Mouse (Mus musculus) neural tube, embryonic 13.5 days (tissue): ENCODE measurements around the gene Nrxn1. TPM values are rescaled to one million over a fixed set of nuclear protein-coding genes. Genes with fewer than 3 reads are reported as not detected.

Experiments used
- ATAC-seq: fragments of 200-750 bp; cut with Nextera tagmentation; 2 replicates; pipeline ENCODE4 v1.8.0; 2017; ENCODE audit warnings: low read depth, mild to moderate bottlenecking, moderate TSS enrichment, moderate library complexity
- H3K27ac ChIP-seq: fragments of 300-500 bp; sonication (generic); replicated peaks from 2 replicates; pipeline ENCODE4 v1.5.1; 2015; ENCODE audit warnings: moderate library complexity, mild to moderate bottlenecking, inconsistent platforms
- H3K27me3 ChIP-seq: fragments of 300-500 bp; sonication (generic); 2 replicates; pipeline ENCODE4 v1.6.1; 2015; ENCODE audit warnings: mild to moderate bottlenecking, inconsistent platforms
- H3K36me3 ChIP-seq: fragments of 300-500 bp; sonication (generic); 2 replicates; pipeline ENCODE4 v1.6.1; 2015; ENCODE audit warnings: mild to moderate bottlenecking, inconsistent platforms
- H3K4me1 ChIP-seq: fragments of 300-500 bp; sonication (generic); replicated peaks from 2 replicates; pipeline ENCODE4 v1.6.1; 2015; ENCODE audit warnings: inconsistent platforms
- H3K4me2 ChIP-seq: fragments of 300-500 bp; sonication (generic); 2 replicates; pipeline ENCODE4 v1.6.1; 2015; ENCODE audit warnings: inconsistent platforms, mild to moderate bottlenecking, moderate library complexity
- H3K4me3 ChIP-seq: fragments of 300-500 bp; sonication (generic); 2 replicates; pipeline ENCODE4 v1.5.1; 2015; ENCODE audit warnings: mild to moderate bottlenecking, inconsistent platforms
- H3K9ac ChIP-seq: fragments of 300-500 bp; sonication (generic); 2 replicates; pipeline ENCODE4 v1.6.1; 2015; ENCODE audit warnings: moderate library complexity, mild to moderate bottlenecking, inconsistent platforms
- H3K9me3 ChIP-seq: fragments of 300-500 bp; sonication (generic); 2 replicates; pipeline ENCODE4 v1.6.1; 2016; ENCODE audit warnings: inconsistent platforms
- WGBS: fragments of 180-500 bp; shearing (Covaris S2); methylation state at CpG from one replicate; pipeline ENCODE4 v1.1.7; 2015; 5-methylcytosine and 5-hydroxymethylcytosine counted together
- polyA plus RNA-seq: library from polyadenylated mRNA; unstranded; fragments of >200 nt; fragmentation: Nextera tagmentation; extraction: Ambion mirVana; gene quantifications from 2 replicates; pipeline ENCODE4 v1.2.1, GENCODE M21; 2015

Gene Nrxn1
- polyA plus RNA-seq, 1 experiment from 2014 or later, result 175 TPM

- Histone ChIP-seq H3K27me3 (no peaks in the 10 kb centered on the region), H3K27ac (no peak overlapping the region), H3K36me3 (no peaks in the 10 kb centered on the region), H3K9ac (no peak overlapping the region), H3K4me1 (no peaks in the 10 kb centered on the region), H3K4me3 (no peak overlapping the region), H3K4me2 (no peak overlapping the region), H3K9me3 (no peaks in the 10 kb centered on the region)
- ATAC-seq, result no peak
Measured at GRCm38 (mm10) chr17:90684172-90684571, 408.7 kb downstream of the Nrxn1 start.

DNA sequence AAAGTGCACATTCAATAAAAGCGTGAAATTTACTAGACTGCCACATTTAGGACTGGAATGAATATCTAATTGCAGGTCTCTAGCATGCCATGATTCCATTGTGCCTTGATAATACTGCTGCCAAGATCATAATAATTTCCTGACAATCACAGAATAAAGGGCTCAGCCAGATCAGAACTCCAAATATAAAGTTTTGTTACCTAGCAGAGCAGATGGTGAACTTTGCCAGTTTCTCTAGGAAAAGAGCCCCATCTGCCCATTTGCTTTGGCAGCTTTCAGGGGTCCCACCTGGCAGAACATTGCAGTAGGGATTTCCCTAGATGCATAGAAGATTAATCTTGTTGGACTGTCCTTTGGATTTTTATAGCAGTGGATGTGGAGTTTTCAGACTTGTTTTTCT is 411.9 kb downstream of the Nrxn1 start:
- ATAC-seq, result no peak
- Histone ChIP-seq H3K4me3 (no peak overlapping the region), H3K4me1 (no peaks in the 10 kb centered on the region), H3K27me3 (no peaks in the 10 kb centered on the region), H3K4me2 (no peak overlapping the region), H3K9me3 (no peaks in the 10 kb centered on the region), H3K36me3 (no peaks in the 10 kb centered on the region), H3K27ac (no peak overlapping the region), H3K9ac (no peak overlapping the region)
- 76% methylated on average over 1 of the region's 1 CpGs for WGBS

- Histone ChIP-seq H3K27ac (no peak overlapping the region), H3K27me3 (no peaks in the 10 kb centered on the region), H3K4me2 (no peak overlapping the region), H3K4me1 (no peaks in the 10 kb centered on the region), H3K9ac (no peak overlapping the region), H3K4me3 (no peak overlapping the region), H3K36me3 (no peaks in the 10 kb centered on the region), H3K9me3 (no peaks in the 10 kb centered on the region)
- no peak for ATAC-seq
- 78% methylated on average over 2 of the region's 2 CpGs for WGBS
Measured at GRCm38 (mm10) chr17:90676676-90677075, 416.2 kb downstream of the Nrxn1 start.

DNA sequence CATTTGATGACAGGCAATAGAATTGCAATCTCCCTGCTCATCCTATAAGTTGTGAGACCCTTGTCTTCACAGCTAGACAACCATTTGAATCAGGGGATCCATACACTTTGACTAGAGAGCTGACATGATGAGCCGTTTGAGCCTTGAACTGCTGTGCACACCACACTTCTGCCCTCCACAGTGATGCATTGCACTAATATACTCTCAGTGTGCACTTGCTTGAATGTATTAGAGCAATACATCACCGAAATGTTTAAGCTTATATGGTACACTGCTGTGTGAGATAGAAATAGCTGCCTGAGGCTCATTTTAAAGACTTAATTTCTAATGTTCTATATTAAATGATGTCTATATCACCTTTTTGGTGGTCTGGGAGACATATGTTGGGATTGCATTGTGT is 430.6 kb downstream of the Nrxn1 start:
- Histone ChIP-seq H3K4me2 (no peak overlapping the region), H3K9me3 (no peaks in the 10 kb centered on the region), H3K9ac (no peak overlapping the region), H3K36me3 (no peaks in the 10 kb centered on the region), H3K4me3 (no peak overlapping the region), H3K27me3 (no peaks in the 10 kb centered on the region), H3K4me1 (no peaks in the 10 kb centered on the region), H3K27ac (0 out of 2 replicates have a peak overlapping the region, but pooled peaks have one; percentile 42)
- ATAC-seq, result no peak
- 76% methylated on average over 2 of the region's 2 CpGs for WGBS

DNA sequence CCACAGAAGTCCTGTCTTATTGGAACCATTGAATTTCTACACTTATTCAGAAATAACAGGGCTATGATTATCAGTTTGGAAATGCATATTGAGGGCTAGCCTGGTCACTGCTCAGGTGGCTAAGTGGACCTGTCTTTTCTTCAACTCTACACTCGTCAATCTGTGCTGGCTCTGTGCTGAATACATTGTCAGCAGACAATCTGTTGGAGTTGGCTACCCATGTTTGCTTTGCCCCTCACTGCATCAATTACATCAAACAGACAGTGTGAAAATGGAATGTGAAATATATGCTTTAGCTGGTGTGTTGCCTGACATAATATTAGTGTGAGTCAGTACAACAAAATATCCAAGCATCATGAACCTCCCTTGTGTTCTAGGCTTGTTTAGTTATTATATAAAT is 438.4 kb downstream of the Nrxn1 start:
- Histone ChIP-seq H3K27me3 (no peaks in the 10 kb centered on the region), H3K4me3 (no peak overlapping the region), H3K4me1 (no peaks in the 10 kb centered on the region), H3K36me3 (no peaks in the 10 kb centered on the region), H3K9ac (no peak overlapping the region), H3K4me2 (no peak overlapping the region), H3K9me3 (no peaks in the 10 kb centered on the region), H3K27ac (no peak overlapping the region)
- 68% methylated on average over 1 of the region's 1 CpGs for WGBS
- no peak for ATAC-seq

- WGBS, result 83% methylated on average over 2 of the region's 2 CpGs
- Histone ChIP-seq H3K36me3 (no peaks in the 10 kb centered on the region), H3K9me3 (no peaks in the 10 kb centered on the region), H3K4me1 (no peaks in the 10 kb centered on the region), H3K27me3 (no peaks in the 10 kb centered on the region), H3K9ac (no peak overlapping the region), H3K4me2 (no peak overlapping the region), H3K27ac (no peak overlapping the region), H3K4me3 (no peak overlapping the region)
- ATAC-seq, result no peak
Measured at GRCm38 (mm10) chr17:90653347-90653746, 439.5 kb downstream of the Nrxn1 start.

DNA sequence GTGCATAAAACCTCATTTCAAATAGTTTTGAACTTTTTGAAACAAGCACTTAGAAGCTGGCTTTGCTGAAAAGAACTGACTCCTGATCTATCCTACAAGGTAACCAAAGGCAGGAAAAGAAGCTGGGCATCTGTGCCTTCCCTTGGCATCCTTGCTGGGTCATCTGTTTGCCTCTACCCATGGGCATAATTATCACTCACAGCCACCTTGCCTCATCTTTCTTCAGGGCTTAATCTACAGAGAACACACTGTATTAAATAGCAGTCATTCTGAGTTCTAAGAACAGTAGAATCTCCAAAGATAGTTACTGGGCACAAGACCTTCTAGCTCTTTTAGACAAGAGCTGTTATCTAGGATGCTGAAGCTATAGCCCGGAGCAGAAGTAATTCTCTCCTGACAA is 442.6 kb downstream of the Nrxn1 start:
- H3K27ac ChIP-seq, result no peak overlapping the region
- ATAC-seq, result no peak
- 80% methylated on average over 1 of the region's 1 CpGs for WGBS

DNA sequence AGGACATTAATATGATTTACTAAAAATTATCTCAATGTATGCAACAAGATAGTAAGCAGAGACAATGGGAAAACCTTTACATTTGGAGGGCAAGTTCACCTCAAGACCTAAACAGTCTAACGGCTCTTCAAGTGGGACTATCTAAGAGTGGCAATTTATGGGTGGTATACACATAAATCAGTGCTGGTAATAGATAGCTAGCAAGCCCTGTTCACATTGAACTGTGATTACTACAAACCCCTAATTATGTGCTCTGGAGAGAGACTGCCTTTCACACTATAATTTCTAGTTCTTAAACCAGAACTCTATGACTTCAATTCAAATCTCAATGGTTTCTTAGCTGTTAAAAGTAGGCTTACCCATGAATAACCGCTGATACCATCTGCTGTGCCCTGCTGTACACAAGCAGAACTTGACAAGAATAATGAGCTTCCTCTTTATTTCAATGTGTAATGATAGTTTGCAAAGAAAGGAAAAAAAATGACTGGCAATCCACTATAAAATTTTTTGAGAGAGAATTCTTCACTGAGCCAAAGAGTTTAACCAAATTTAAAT is 453.8 kb downstream of the Nrxn1 start:
- no peaks in the 10 kb centered on the region for H3K27me3 ChIP-seq
- peaks cover 4% of the 10 kb centered on the region; the same call in 1 of the 2 replicates for H3K4me1 ChIP-seq
- H3K9ac ChIP-seq, result no peak overlapping the region
- no peaks in the 10 kb centered on the region for H3K36me3 ChIP-seq
- 43% methylated on average over 2 of the region's 2 CpGs for WGBS
- no peak for ATAC-seq
- H3K4me3 ChIP-seq, result no peak overlapping the region
- no peak overlapping the region for H3K4me2 ChIP-seq
- H3K9me3 ChIP-seq, result no peaks in the 10 kb centered on the region
- no peak overlapping the region for H3K27ac ChIP-seq

More for the DNA sequence above, 442.6 kb downstream of the Nrxn1 start:
- H3K36me3 ChIP-seq, result no peaks in the 10 kb centered on the region
- no peaks in the 10 kb centered on the region for H3K27me3 ChIP-seq
- no peak overlapping the region for H3K4me3 ChIP-seq
- no peaks in the 10 kb centered on the region for H3K9me3 ChIP-seq
- H3K4me1 ChIP-seq, result no peaks in the 10 kb centered on the region
- H3K9ac ChIP-seq, result no peak overlapping the region
- no peak overlapping the region for H3K4me2 ChIP-seq

GRCm38 (mm10) chr17:90638183-90638727 is 454.6 kb downstream of the Nrxn1 start:
- no peak overlapping the region for H3K4me3 ChIP-seq
- WGBS, result 71% methylated on average over 4 of the region's 4 CpGs
- ATAC-seq, result peak; percentile 65; the same call in 1 of the 2 replicates

DNA sequence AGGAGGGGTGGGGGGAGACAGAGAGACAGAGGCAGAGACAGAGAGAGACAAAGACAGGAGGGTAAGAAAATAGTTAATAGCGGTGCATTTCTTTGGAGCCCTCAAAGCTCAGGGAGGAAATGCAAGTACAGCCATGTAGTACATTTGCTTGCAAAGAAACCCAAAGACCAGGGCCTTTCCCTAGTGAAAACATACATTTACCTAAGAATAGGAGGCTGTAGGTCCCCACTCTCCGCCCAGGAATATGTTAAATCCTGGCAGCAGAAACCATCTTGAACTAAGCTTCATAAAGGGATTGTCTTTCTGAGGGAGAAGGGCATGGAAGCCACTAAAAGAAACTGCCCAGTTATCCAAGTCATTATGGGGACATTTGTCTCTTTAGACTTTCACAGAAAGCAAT is 461.5 kb downstream of the Nrxn1 start:
- Histone ChIP-seq H3K9me3 (no peaks in the 10 kb centered on the region), H3K4me1 (no peaks in the 10 kb centered on the region; the same call in 1 of the 2 replicates), H3K27me3 (no peaks in the 10 kb centered on the region), H3K36me3 (no peaks in the 10 kb centered on the region), H3K4me2 (no peak overlapping the region), H3K4me3 (no peak overlapping the region), H3K27ac (no peak overlapping the region), H3K9ac (no peak overlapping the region)
- 46% methylated on average over 2 of the region's 2 CpGs for WGBS
- no peak for ATAC-seq

More at GRCm38 (mm10) chr17:90638183-90638727, 454.6 kb downstream of the Nrxn1 start:
- H3K27ac ChIP-seq, result no peak overlapping the region
- no peaks in the 10 kb centered on the region for H3K36me3 ChIP-seq
- no peak overlapping the region for H3K9ac ChIP-seq
- H3K27me3 ChIP-seq, result no peaks in the 10 kb centered on the region
- H3K4me2 ChIP-seq, result no peak overlapping the region
- H3K9me3 ChIP-seq, result no peaks in the 10 kb centered on the region
- peaks cover 4% of the 10 kb centered on the region; the same call in 1 of the 2 replicates for H3K4me1 ChIP-seq

DNA sequence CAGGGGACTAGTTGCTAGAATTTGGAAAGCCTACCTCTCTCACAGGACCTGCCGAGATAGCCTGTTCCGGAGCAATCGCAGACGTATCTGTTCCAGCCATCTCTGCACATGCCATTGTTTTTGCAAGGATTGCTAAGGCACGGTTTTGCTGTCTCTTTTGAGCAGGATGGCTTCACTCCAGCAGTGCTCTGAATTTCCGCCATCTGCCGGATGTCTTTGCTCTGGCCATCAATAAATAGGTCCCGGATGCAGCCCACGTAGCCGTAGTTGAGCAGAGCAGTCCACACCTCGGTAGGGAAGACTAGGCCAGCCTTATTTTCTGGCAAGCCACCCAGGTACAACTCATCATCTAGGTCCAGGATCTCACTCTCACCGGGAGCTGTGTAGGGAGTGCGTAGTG is 463.0 kb downstream of the Nrxn1 start:
- Histone ChIP-seq H3K27ac (no peak overlapping the region), H3K9ac (no peak overlapping the region), H3K36me3 (no peaks in the 10 kb centered on the region), H3K4me3 (no peak overlapping the region), H3K9me3 (no peaks in the 10 kb centered on the region), H3K4me2 (no peak overlapping the region), H3K27me3 (no peaks in the 10 kb centered on the region), H3K4me1 (no peaks in the 10 kb centered on the region; the same call in 1 of the 2 replicates)
- ATAC-seq, result no peak
- 73% methylated on average over 13 of the region's 13 CpGs for WGBS

DNA sequence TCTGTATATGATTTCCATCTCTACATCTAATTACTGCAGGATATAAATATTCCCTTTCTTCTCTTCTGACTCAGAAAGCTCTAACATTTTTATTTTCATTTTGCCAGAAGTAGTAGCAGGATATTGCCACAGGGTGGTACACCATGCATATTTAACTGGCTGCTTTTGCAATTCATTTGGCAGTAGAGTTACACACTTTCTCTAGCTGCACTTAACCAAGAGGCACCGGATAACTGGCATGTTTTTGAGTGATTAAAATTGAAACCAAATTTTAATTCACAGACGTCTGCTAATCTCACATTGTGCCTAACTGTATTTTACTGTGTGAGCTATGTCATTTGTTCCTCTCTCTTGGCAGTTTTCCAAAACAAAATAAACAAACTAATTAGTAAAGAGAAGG is 464.4 kb downstream of the Nrxn1 start:
- no peak overlapping the region for H3K9ac ChIP-seq
- H3K4me1 ChIP-seq, result no peaks in the 10 kb centered on the region; the same call in 1 of the 2 replicates
- H3K4me2 ChIP-seq, result no peak overlapping the region
- H3K9me3 ChIP-seq, result no peaks in the 10 kb centered on the region
- no peaks in the 10 kb centered on the region for H3K36me3 ChIP-seq
- H3K4me3 ChIP-seq, result no peak overlapping the region
- no peak overlapping the region for H3K27ac ChIP-seq
- peak; percentile 71; the same call in 1 of the 2 replicates for ATAC-seq
- WGBS, result 32% methylated on average over 2 of the region's 2 CpGs
- no peaks in the 10 kb centered on the region for H3K27me3 ChIP-seq

GRCm38 (mm10) chr17:90628004-90628403 is 464.9 kb downstream of the Nrxn1 start:
- Histone ChIP-seq H3K9me3 (no peaks in the 10 kb centered on the region), H3K36me3 (no peaks in the 10 kb centered on the region), H3K4me1 (no peaks in the 10 kb centered on the region; the same call in 1 of the 2 replicates), H3K27me3 (no peaks in the 10 kb centered on the region), H3K27ac (no peak overlapping the region), H3K4me2 (no peak overlapping the region), H3K4me3 (no peak overlapping the region), H3K9ac (no peak overlapping the region)
- WGBS, result 70% methylated on average over 3 of the region's 3 CpGs
- ATAC-seq, result no peak
